In genomic region chr17:5535357-5535756, GRCm38 (mm10) we compare ENCODE assay signal across 10 mouse cellular contexts. TPM values are rescaled to one million over a fixed set of nuclear protein-coding genes. Genes with fewer than 3 reads are reported as not detected.
DNase-seq lines count a peak whose midpoint lies in the region; ATAC-seq and TF ChIP-seq lines count a peak whose summit lies in the region.
"Had no signal": no experiment of that assay in that cellular context is flagged by ENCODE, and none has a peak within 500 bp of the region (broad histone marks: within the 10 kb centered on the region; RNA-seq: fewer than 3 reads in every experiment).

No protein-coding gene starts in this region.

- H3K27me3 ChIP-seq in hindbrain, embryonic 11.5 days (ENCODE audit: control insufficient read depth, insufficient read depth, low read length) = no peaks in the 10 kb centered on the region
- H3K27me3 ChIP-seq in hindbrain, embryonic 16.5 days (replicated peaks; ENCODE audit: control insufficient read depth, insufficient read depth, low read length) = no peaks in the 10 kb centered on the region
- H3K27me3 ChIP-seq in testis, adult 2 months (ENCODE audit: control insufficient read depth, insufficient read depth, low read length) = no peaks in the 10 kb centered on the region
- no peaks in the 10 kb centered on the region for H3K27me3 ChIP-seq in liver, embryonic 13.5 days
- H3K27me3 ChIP-seq: lung, embryonic 15.5 days had no signal

- H3K4me3 ChIP-seq in hindbrain, embryonic 11.5 days (ENCODE audit: low read depth, low read length) = no peak overlapping the region
- no peak overlapping the region for H3K4me3 ChIP-seq in hindbrain, embryonic 16.5 days (ENCODE audit: low read length)
- no peak overlapping the region for H3K4me3 ChIP-seq in testis, adult 2 months (ENCODE audit: control insufficient read depth, low read depth, low read length)
- no peak overlapping the region for H3K4me3 ChIP-seq in liver, embryonic 13.5 days (replicated peaks)
- H3K4me3 ChIP-seq: lung, embryonic 15.5 days had no signal

- no peak for TF ChIP-seq POLR2A in testis, adult 2 months (IDR thresholded peaks at IDR 0.05; ENCODE audit: control insufficient read depth, low read depth, low read length)

- no peak overlapping the region for H3K9ac ChIP-seq in hindbrain, embryonic 11.5 days (ENCODE audit: low read depth, low read length)
- H3K9ac ChIP-seq in hindbrain, embryonic 16.5 days (ENCODE audit: low read depth, low read length) = no peak overlapping the region
- no peak overlapping the region for H3K9ac ChIP-seq in liver, embryonic 13.5 days
- H3K9ac ChIP-seq: lung, embryonic 15.5 days had no signal

- 0% methylated on average over 1 of the region's 4 CpGs for WGBS in hindbrain, embryonic 11.5 days
- 13% methylated on average over 1 of the region's 4 CpGs for WGBS in hindbrain, embryonic 16.5 days
- WGBS in liver, embryonic 13.5 days (ENCODE audit: insufficient replicate concordance) = 16% methylated on average over 2 of the region's 4 CpGs

- no peaks in the 10 kb centered on the region for H3K9me3 ChIP-seq in hindbrain, embryonic 11.5 days (ENCODE audit: control insufficient read depth, low read length)
- H3K9me3 ChIP-seq in hindbrain, embryonic 16.5 days (ENCODE audit: control insufficient read depth, low read length) = no peaks in the 10 kb centered on the region
- H3K9me3 ChIP-seq in liver, embryonic 13.5 days (replicated peaks) = no peaks in the 10 kb centered on the region
- H3K9me3 ChIP-seq: lung, embryonic 15.5 days had no signal

- peak; percentile 49; the same call in 1 of the 2 replicates for TF ChIP-seq CTCF in testis, adult 2 months (IDR thresholded peaks at IDR 0.05; ENCODE audit: control insufficient read depth, insufficient read depth, insufficient replicate concordance, low read depth, low read length)

- no peak for ATAC-seq in hindbrain, embryonic 11.5 days (ENCODE audit: low FRiP score)
- no peak for ATAC-seq in hindbrain, embryonic 16.5 days
- ATAC-seq in liver, embryonic 13.5 days (ENCODE audit: low read depth) = 0 out of 2 replicates have a peak, but pooled peaks have one; percentile 47

- H3K4me2 ChIP-seq in hindbrain, embryonic 11.5 days (replicated peaks; ENCODE audit: low read depth, low read length) = no peak overlapping the region
- H3K4me2 ChIP-seq in hindbrain, embryonic 16.5 days (ENCODE audit: low read length) = no peak overlapping the region
- H3K4me2 ChIP-seq in liver, embryonic 13.5 days = no peak overlapping the region
- H3K4me2 ChIP-seq: lung, embryonic 15.5 days had no signal

- no peaks in the 10 kb centered on the region for H3K4me1 ChIP-seq in hindbrain, embryonic 11.5 days (replicated peaks; ENCODE audit: control insufficient read depth, insufficient read depth, low read length)
- peaks cover 9% of the 10 kb centered on the region; the same call in 1 of the 2 replicates for H3K4me1 ChIP-seq in hindbrain, embryonic 16.5 days (ENCODE audit: control insufficient read depth, insufficient read depth, low read depth, low read length)
- no peaks in the 10 kb centered on the region; the same call in 1 of the 2 replicates for H3K4me1 ChIP-seq in testis, adult 2 months (ENCODE audit: control insufficient read depth, insufficient read depth, low read length)
- H3K4me1 ChIP-seq in liver, embryonic 13.5 days (replicated peaks) = peaks cover 31% of the 10 kb centered on the region
- H3K4me1 ChIP-seq: lung, embryonic 15.5 days had no signal

- peak; percentile 18 for DNase-seq in hindbrain, embryonic 11.5 days (ENCODE audit: low spot score)
- DNase-seq in testis, postnatal 14 days (ENCODE audit: low spot score) = no peak
- peak; percentile 37 for DNase-seq in liver, embryonic 13.5 days
- DNase-seq in cerebellum, adult 11-12 months = no peak
- no peak for DNase-seq in layer of hippocampus, adult 18-20 months (ENCODE audit: low spot score in 2 of 2)
- no peak for DNase-seq in frontal cortex, postnatal 36 days (ENCODE audit: low spot score in 2 of 2)
- DNase-seq: embryo, embryonic 11 days had no signal

- H3K36me3 ChIP-seq in hindbrain, embryonic 11.5 days (ENCODE audit: control insufficient read depth, insufficient read depth, low read length) = no peaks in the 10 kb centered on the region
- H3K36me3 ChIP-seq in hindbrain, embryonic 16.5 days (ENCODE audit: control insufficient read depth, insufficient read depth, low read length) = no peaks in the 10 kb centered on the region
- H3K36me3 ChIP-seq in testis, adult 2 months (ENCODE audit: control insufficient read depth, insufficient read depth, low read length) = no peaks in the 10 kb centered on the region
- no peaks in the 10 kb centered on the region; the same call in 1 of the 2 replicates for H3K36me3 ChIP-seq in liver, embryonic 13.5 days
- H3K36me3 ChIP-seq: lung, embryonic 15.5 days had no signal

- H3K27ac ChIP-seq in hindbrain, embryonic 11.5 days (ENCODE audit: low read depth, low read length) = no peak overlapping the region
- H3K27ac ChIP-seq in hindbrain, embryonic 16.5 days (ENCODE audit: low read depth, low read length) = no peak overlapping the region
- H3K27ac ChIP-seq in testis, adult 2 months (ENCODE audit: control insufficient read depth, insufficient read depth, low read depth, low read length) = no peak overlapping the region
- no peak overlapping the region for H3K27ac ChIP-seq in liver, embryonic 13.5 days
- H3K27ac ChIP-seq: lung, embryonic 15.5 days had no signal

RNA-seq across cellular contexts. Expression of gene Zdhhc14, which starts 43.0 kb away (rescaled TPM):
- polyA plus RNA-seq in hindbrain, embryonic 11.5 days (2014; fragmentation: Nextera tagmentation; extraction: Ambion mirVana) = 2.4 and 2.6 TPM in 2 replicates
- polyA plus RNA-seq in hindbrain, embryonic 16.5 days (2015; fragmentation: Nextera tagmentation; extraction: Ambion mirVana) = 5.0 and 9.0 TPM in 2 replicates
- polyA plus RNA-seq in testis, adult 2 months (2012; rRNA removed) = 3.3 and 3.9 TPM in 2 replicates
- 4.7 and 6.0 TPM in 2 replicates for polyA plus RNA-seq in liver, embryonic 13.5 days (2015; fragmentation: Nextera tagmentation; extraction: Ambion mirVana)
- total RNA-seq in layer of hippocampus, adult 18-20 months (2021) = 10 to 100 TPM; 44.7 to 49.7 TPM

Comparison
In these comparisons a context has a peak if more than half of its experiments do, and no peak if none do; other contexts are left out.
1. DNase-seq: peak in hindbrain, embryonic 11.5 days (single experiment) and liver, embryonic 13.5 days (single experiment); none in testis, postnatal 14 days (single experiment), cerebellum, adult 11-12 months (single experiment), layer of hippocampus, adult 18-20 months (0 of 2) and frontal cortex, postnatal 36 days (0 of 2).